Mouse (Mus musculus): ENCODE measurements around the gene Mapk8ip1.

The Mapk8ip1 gene

DNA sequence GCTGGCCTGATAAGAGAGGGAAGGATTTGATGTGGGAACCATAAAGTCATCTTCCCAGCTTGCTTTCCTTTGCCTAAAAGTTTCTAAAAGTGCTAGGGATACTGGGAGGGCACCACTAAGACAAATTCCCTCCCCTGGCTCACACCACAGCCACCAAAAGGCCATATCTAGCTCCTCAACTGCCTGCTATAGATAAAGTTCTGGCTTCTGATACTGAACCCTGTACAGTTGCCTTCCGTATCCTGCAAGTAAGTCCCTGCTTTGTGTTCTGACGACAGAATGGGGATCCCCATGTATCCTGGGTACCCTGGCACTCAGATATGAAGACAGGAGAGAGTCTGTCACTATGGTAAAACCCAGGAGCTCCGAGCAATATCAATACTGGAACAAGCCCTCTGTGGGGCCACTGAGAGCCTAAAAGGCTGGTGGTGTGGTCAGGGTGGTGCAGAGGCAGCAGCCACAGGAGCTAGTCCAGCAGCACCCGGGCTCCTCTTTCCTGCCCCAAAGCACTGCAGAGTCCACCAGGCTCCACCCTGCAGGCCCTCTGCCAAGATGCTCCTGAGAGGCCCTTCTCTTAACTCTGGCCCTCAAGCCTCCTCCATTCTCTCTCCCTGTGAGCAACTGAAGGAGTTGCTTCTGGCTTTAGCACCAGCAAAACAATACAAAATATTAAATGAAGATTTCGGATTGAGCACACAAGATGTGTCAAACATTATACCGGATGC, 10.7 kb downstream of the Mapk8ip1 start:
- no peaks in the 10 kb centered on the region; the same call in 1 of the 2 replicates for H3K27me3 ChIP-seq (ENCODE audit: control insufficient read depth, insufficient read depth, low read length, poor library complexity, severe bottlenecking)
- DNase-seq (ENCODE audit: low read depth, low spot score) = no peak
- H3K36me3 ChIP-seq (ENCODE audit: control insufficient read depth, insufficient read depth, low read length, poor library complexity, severe bottlenecking) = no peaks in the 10 kb centered on the region

DNA sequence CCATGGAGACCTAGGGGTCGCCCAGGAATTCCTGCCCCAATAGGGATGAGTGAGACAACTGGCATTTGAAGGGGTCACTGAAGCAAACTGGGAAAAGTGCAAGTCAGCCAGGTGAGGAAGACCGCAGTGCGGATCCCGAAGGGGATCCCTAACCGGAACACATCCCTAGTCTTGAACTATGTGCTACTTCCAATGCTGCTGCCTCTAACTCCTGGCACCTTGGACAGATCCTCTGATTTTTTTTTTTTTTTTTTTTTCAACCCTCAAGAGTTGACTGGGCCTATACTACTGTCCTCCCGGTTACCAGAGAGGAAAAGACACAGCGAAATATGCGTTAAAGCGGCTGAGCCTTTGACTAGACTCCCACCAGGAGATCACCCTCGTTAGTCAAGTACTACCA, 11.4 kb downstream of the Mapk8ip1 start:
- Histone ChIP-seq H3K36me3 (ENCODE audit: control insufficient read depth, insufficient read depth, low read length, poor library complexity, severe bottlenecking) (no peaks in the 10 kb centered on the region), H3K27me3 (ENCODE audit: control insufficient read depth, insufficient read depth, low read length, poor library complexity, severe bottlenecking) (no peaks in the 10 kb centered on the region; the same call in 1 of the 2 replicates)
- no peak for DNase-seq (ENCODE audit: low read depth, low spot score)

DNA sequence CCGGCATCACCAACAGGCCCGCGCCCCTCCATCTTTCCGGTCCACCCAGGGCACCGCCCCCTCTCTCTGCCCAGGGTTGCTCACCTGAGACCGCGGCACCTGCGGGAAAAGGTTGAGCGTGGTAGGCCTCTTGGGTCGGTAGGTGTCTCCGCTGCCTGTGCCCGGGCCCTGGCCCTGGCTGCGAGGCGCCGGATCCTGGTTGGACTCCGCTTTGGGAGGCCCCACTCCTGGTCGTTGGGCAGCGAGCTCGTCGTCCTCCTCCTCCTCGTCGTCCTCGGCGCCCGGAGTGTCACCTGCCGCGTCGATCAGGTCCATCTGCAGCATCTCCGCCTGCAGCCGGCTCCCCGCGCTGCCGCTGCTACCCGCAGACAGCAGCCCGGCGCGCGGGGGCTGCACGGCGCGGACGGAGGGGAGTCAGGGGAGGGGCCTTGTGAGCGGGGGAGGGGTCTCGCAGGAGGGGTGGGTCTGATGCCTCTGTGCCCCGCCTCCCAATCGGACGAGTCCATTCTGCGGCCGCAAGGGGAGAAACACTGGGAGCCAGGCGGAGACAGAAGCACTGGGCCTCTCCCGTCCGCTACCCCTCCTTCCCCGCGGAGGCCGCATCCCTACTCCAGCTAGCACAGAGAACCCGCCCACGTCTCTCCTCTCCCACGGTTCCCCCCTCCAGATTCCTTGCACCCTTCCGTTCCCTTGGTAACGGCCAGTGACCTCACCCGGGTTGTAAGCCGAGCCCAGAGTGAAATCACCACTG, 12.0 kb downstream of the Mapk8ip1 start:
- DNase-seq (ENCODE audit: low read depth, low spot score) = peak; percentile 43
- Histone ChIP-seq H3K36me3 (ENCODE audit: control insufficient read depth, insufficient read depth, low read length, poor library complexity, severe bottlenecking) (no peaks in the 10 kb centered on the region), H3K27me3 (ENCODE audit: control insufficient read depth, insufficient read depth, low read length, poor library complexity, severe bottlenecking) (no peaks in the 10 kb centered on the region; the same call in 1 of the 2 replicates)

DNA sequence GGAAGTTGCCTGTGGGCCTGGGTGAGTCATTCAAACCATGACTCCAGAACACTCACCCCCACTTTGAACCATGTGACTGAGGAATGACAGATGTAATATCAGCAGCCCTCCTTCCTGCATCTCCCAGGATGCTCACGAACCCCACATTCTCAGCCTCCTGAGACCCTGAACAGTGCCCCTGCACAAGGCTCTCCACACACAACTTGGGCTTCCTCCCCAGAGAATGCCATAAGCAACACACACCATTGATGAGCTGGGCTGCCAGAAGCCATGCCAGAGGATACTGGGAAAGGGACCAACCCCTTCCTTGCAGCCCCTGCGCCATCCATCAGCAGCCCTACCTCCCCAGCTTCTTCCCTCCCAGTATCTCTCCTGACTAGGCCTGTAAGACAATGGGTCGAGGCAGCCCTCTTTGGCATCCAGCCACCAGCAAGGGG, 13.0 kb downstream of the Mapk8ip1 start:
- no peaks in the 10 kb centered on the region for H3K36me3 ChIP-seq (ENCODE audit: control insufficient read depth, insufficient read depth, low read length, poor library complexity, severe bottlenecking)
- DNase-seq (ENCODE audit: low read depth, low spot score) = no peak
- no peaks in the 10 kb centered on the region; the same call in 1 of the 2 replicates for H3K27me3 ChIP-seq (ENCODE audit: control insufficient read depth, insufficient read depth, low read length, poor library complexity, severe bottlenecking)

DNA sequence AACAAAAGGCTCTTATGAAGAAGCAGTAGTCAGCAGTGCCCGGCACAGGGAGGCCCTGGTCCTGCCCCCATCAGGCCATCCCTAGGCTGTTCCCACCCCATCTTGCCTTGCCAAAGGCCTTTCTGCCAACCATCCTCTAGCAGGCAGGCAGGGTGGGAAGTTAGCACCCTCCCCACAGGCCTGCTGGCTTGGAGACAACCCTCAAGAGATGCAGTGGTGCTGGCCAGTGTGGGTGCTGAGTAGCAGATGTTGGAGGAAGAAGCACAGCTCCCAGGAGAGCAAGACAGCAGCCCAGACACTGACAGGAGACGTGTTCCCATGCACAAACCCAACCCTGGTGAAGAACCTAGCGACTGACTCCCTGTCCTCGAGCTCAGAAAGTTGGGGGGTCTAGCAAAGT, 13.4 kb downstream of the Mapk8ip1 start:
- Histone ChIP-seq H3K36me3 (ENCODE audit: control insufficient read depth, insufficient read depth, low read length, poor library complexity, severe bottlenecking) (no peaks in the 10 kb centered on the region), H3K27me3 (ENCODE audit: control insufficient read depth, insufficient read depth, low read length, poor library complexity, severe bottlenecking) (no peaks in the 10 kb centered on the region; the same call in 1 of the 2 replicates)
- DNase-seq (ENCODE audit: low read depth, low spot score) = no peak

DNA sequence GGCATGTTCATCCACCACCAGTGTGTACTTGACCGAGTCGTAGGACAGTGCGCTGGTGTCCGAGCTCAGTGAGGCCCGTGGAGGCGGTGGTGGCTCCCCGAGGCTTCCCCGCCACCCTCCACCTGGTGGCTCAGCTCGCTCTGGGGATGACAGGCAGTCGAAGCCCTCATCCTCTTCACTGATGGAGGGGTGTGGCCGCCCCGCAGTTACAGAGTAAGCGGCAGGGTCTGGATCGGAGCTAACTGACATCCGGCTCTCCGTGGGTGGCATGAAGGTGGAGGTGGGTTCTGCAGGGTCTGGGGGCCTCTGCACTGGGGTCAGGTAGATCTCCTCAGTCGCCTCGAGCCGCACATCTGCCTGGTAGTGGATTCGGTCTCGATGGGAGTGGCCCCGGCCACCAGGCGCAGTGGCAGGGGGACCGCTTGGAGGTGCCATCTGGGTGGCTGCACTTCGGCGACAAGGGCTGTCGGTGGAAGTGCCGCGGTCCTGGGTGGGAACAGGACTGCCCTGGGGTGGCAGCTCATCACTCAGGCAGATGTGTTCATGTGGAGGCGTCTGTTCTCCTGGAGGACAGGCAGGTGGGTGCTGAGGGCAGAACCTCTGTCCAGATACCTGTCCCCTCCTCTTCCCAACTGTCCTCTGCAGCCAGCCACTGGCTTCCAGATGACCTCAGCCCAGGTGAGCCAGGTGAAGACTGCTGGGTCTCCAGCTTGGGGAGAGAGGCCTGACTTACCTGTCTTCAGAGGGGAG, 14.1 kb downstream of the Mapk8ip1 start:
- no peak for DNase-seq (ENCODE audit: low read depth, low spot score)
- Histone ChIP-seq H3K36me3 (ENCODE audit: control insufficient read depth, insufficient read depth, low read length, poor library complexity, severe bottlenecking) (no peaks in the 10 kb centered on the region), H3K27me3 (ENCODE audit: control insufficient read depth, insufficient read depth, low read length, poor library complexity, severe bottlenecking) (no peaks in the 10 kb centered on the region; the same call in 1 of the 2 replicates)

DNA sequence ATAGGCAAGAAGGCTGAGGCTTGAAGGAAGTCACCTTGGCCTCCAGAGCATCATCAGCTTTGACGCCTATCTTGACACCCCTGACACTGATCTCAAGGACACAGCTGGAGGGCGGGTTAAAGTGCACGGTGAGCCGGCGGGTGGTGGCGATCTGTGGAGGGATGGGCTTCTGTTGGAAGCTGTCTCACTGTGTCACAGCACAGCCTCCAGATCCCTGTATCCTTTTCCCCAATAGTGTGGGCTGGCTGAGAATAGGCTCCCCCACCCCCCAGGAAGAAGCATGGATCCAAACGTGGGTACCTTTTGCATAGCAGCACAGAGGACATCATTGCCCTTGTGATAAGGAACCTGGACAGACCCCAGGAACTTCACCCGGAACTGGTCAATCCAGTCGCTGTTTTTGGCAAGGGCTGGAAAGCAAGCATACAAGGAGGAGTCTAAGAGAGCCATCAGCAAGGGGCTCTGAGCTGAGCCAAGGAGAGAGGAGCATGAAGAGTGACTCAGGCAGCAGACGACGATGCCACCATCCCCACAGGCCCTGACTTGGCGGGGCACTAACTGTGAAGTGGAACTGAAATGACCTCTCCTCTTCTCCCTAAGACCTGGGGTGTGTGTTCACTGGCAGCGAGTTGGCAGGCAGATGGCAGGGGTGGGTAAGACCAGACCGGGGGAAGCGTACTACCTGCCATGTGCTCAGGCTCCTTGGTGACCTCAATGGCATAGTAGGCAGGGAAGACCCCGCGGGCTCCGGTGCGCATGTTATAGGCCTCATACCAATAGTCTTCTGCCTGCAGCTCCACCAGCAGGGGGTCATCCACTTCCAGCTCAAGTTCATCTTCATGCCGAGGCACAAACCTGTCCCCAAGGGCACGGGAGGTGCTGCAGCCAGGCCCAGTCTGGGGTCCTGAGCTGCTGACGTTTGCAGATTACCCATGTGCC, 15.7 kb downstream of the Mapk8ip1 start:
- no peak for DNase-seq (ENCODE audit: low read depth, low spot score)
- H3K27me3 ChIP-seq (ENCODE audit: control insufficient read depth, insufficient read depth, low read length, poor library complexity, severe bottlenecking) = no peaks in the 10 kb centered on the region
- H3K36me3 ChIP-seq (ENCODE audit: control insufficient read depth, insufficient read depth, low read length, poor library complexity, severe bottlenecking) = no peaks in the 10 kb centered on the region; the same call in 1 of the 2 replicates

DNA sequence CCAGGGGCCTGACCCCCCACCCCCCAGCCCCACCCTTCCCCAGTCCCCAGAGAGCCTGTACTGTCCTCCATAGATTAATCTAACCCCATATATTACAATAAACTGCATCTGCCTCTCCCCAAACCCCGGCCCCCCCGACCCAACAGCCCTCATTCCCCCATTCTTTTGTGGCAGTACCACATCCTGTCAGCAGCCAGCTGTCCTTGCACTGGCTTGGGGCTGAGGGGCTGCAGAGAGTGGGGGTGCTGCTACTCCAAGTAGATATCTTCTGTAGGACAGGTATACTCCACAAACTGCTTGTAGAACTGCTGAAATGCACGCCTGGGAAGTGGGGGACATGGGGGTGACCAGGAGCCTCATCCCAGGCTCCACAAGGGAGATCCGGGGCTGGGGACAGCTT, 17.0 kb downstream of the Mapk8ip1 start:
- Histone ChIP-seq H3K27me3 (ENCODE audit: control insufficient read depth, insufficient read depth, low read length, poor library complexity, severe bottlenecking) (no peaks in the 10 kb centered on the region), H3K36me3 (ENCODE audit: control insufficient read depth, insufficient read depth, low read length, poor library complexity, severe bottlenecking) (peaks cover 1% of the 10 kb centered on the region)
- DNase-seq (ENCODE audit: low read depth, low spot score) = no peak

DNA sequence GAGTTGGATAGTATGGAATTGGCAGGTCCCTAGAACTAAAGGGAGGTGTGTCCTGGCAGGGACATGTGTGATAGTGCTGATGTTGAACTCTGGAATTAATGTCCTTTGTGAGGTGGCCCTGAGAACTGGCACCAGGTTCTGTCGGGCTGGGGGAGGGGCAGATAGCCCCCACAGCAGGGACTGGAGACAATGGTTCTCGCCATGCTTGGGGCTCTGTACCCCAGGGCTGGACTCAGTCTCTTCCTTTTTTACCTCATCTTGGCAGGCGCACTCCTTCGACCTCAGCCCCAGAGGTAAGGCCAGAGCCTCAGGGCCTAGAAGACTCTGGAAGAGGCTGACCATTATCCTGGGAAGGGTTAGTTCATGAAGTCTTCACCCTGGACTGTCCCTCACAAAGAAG, 18.3 kb downstream of the Mapk8ip1 start:
- Histone ChIP-seq H3K36me3 (ENCODE audit: control insufficient read depth, insufficient read depth, low read length, poor library complexity, severe bottlenecking) (peaks cover 6% of the 10 kb centered on the region), H3K27me3 (ENCODE audit: control insufficient read depth, insufficient read depth, low read length, poor library complexity, severe bottlenecking) (no peaks in the 10 kb centered on the region)
- DNase-seq (ENCODE audit: low read depth, low spot score) = no peak

DNA sequence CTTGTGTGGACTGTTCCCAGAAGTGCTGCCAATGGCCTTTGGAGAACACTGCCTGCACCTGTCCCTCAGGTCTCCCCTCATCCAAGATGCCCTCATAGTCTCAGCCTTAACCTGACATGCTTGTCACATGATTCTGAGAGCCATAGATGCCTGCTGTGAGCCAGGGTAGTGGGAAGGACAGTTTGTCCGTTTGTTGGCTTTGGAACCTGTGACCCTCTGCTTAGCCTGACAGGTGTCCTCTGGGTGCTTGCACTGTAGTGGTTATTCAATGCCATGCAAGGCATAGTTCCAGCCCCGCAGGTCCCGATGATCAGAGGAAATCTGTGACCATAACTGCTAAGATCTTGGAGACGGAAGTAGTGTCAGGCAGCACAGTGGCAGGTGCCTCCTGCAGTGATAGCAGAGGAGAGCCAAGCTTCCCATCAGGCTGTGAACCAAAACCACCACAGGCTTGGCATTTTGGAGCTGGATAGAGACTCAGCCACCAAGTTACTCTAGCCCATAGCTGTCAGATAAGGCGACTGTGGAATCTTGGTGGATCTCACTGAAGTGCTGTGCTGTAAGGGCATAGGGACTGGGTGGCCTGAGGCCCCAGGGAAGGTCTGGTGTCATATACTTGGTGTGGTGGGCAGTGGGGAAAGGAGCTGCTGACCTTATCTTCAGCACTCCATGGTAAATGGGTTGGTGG, 19.0 kb downstream of the Mapk8ip1 start, which contains the start of gene 1700029I15Rik:
Gene 1700029I15Rik (plus strand): TSS at position 638 of the 688 bp plus-strand sequence.
- DNase-seq (ENCODE audit: low read depth, low spot score) = no peak
- H3K36me3 ChIP-seq (ENCODE audit: control insufficient read depth, insufficient read depth, low read length, poor library complexity, severe bottlenecking) = peaks cover 6% of the 10 kb centered on the region

DNA sequence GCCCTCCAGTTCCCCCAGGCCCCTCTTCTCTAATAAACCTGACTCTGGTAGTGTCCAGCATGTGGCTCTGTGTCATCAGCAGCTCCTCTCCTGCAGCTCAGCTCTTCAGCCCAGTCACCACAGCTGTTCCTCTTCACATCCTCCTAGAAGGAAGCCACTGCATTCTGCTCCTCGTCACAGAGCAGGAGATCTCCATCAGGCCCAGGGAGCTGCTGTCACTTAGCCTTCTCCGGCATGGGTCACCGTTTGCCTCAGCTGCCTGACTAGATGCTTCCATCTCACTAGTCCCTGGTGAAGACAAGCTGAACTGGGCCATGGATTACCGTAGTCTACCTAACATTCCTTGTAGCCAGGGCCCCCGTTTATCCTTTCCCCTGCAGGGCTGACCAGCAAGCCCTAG, 19.9 kb downstream of the Mapk8ip1 start:
- Histone ChIP-seq H3K36me3 (ENCODE audit: control insufficient read depth, insufficient read depth, low read length, poor library complexity, severe bottlenecking) (peaks cover 6% of the 10 kb centered on the region), H3K27me3 (ENCODE audit: control insufficient read depth, insufficient read depth, low read length, poor library complexity, severe bottlenecking) (no peaks in the 10 kb centered on the region)
- DNase-seq (ENCODE audit: low read depth, low spot score) = no peak

More for the DNA sequence above, 19.0 kb downstream of the Mapk8ip1 start, which contains the start of gene 1700029I15Rik:
- no peaks in the 10 kb centered on the region for H3K27me3 ChIP-seq (ENCODE audit: control insufficient read depth, insufficient read depth, low read length, poor library complexity, severe bottlenecking)

DNA sequence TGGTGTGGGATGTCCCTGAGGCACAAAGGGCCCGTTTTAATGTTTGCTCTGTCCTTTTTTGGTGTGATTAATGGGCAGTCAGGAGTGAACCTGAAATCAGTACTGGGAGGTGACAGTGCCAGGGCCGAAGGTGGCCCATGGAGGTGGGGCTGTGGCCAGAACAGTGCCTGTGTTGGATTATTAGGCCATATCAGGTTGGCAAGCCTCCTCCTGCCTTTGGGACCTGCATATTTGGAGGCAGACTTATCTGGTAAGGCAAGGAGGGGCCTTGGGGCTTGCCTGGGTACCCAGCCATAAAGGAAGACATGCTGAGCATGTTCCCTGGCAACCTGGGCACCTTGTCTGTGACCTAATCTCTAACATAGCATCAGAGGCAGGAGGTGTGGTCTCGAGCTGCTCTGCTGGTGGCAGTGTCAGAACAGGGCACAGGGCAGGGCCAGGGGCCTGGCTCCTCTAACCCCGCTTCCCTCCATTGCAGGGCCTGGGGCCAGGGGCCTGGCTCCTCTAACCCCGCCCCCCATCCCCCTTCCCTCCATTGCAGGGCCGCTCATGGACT, 20.5 kb downstream of the Mapk8ip1 start:
- Histone ChIP-seq H3K27me3 (ENCODE audit: control insufficient read depth, insufficient read depth, low read length, poor library complexity, severe bottlenecking) (no peaks in the 10 kb centered on the region), H3K36me3 (ENCODE audit: control insufficient read depth, insufficient read depth, low read length, poor library complexity, severe bottlenecking) (peaks cover 6% of the 10 kb centered on the region)
- DNase-seq (ENCODE audit: low read depth, low spot score) = no peak

DNA sequence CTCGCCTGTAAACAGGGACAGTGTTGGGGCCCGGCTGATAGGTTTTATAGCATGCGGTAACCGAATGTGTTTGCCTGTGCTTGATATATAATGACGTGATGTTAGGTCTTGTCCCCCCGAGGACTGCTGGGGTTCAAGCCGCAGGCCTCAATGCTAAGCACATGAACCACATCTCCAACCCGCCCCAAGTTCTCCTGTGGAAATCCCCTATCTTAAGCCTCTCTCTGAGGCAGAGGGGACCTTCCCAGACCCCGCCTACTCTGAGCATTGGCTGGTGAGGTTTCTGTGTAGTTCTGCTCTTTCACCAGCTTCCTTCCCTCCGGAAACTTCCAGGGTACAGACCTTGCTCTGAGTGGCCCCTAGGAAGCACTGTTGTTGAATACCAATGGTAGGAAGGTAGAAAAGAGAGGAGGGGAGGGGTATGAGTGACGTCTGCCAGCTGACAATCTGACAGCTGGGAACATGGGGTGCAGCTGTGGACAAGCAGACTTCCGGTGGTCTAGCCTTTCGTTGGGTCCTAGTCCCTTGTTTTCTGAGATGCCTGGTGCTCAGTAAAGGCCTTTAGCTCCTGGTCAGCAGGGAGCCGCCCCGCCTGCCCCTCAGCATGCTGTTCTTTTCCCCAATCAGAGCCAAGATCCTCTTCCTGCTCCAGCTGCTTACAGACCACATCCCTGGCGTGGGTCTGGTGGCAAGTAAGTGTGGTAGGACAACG, 21.1 kb downstream of the Mapk8ip1 start:
- peak; percentile 46 for DNase-seq (ENCODE audit: low read depth, low spot score)
- Histone ChIP-seq H3K36me3 (ENCODE audit: control insufficient read depth, insufficient read depth, low read length, poor library complexity, severe bottlenecking) (peaks cover 6% of the 10 kb centered on the region), H3K27me3 (ENCODE audit: control insufficient read depth, insufficient read depth, low read length, poor library complexity, severe bottlenecking) (no peaks in the 10 kb centered on the region)
